Mouse (Mus musculus) spleen, postnatal 10 days (tissue): ENCODE data around the gene Hdac1.
"Not testable (repeated sequence)": the region's sequence is repeated elsewhere in the genome, so short reads cannot be mapped to it uniquely, and the experiment has no call there.

Experiments
- DNase-seq, 2 experiments: peaks; one replicate each; pipeline ENCODE4 v3.0.0; 2021 to 2022; ENCODE audit warnings: low spot score in 2 of 2

Gene Hdac1

GRCm38 (mm10) chr4:129558321-129558955, 15.9 kb upstream of the Hdac1 start:
- DNase-seq = peak; percentile 44 to 55

DNA sequence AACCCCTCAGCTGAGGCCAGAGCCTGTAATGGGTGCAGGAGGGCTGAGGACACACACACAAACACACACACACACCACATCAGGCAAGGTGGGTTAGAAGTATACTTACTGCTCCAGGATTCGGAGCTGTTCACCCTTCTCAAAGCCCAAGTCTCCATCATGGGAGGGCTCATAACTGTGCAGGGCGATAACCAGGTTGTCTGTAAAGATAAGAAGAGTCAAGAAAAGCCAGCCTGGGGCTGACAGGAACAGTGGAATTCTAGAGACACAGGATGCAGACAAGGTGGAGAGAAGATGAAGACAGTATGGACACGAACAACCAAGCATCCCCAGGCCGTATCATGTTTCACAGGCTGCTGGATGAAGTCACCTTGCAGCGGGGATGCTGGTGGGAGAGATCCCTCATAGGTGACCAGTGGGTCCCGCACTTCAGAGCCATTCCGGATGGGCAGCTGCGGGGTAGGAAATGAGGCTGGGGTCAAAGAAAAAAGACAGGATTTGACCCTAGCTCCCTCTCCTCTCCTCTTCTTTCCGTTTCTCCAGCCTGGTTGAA, 14.8 kb upstream of the Hdac1 start:
- DNase-seq = peak in 1 of 2 experiments; percentile 48

DNA sequence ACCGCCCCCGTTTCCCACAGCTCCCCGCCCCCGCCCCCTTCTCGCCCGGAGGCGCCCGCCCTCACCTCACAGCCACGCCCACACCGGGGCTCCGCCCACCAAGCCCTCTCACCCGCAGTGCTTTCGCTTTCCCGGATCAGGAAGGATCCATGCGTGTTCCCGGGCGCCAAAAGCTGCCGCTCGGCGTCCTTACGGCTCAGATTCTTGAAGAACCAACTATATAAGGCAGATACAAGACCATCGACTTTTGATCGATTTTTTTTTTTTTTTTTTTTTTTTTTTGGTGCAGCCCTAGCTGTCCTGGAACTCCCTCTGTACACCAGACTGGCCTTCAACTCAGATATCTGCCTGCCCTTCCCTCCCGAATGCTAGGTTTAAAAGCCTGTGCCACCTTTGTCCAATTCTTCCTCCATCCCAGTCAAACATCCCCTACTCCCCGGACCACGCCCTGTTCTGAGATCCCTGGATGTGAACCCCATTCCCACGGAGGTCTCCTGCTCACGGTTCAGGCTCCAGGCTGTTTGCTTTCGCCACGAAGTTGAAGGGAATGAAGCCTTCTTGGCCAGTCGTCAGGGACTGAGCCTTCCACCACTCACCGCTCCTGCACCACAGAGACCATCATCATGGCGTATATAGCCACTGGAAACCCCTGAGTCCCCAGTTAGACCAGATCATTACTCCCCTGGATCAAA, 14.2 kb upstream of the Hdac1 start:
- DNase-seq = peak; percentile 92 to 95

DNA sequence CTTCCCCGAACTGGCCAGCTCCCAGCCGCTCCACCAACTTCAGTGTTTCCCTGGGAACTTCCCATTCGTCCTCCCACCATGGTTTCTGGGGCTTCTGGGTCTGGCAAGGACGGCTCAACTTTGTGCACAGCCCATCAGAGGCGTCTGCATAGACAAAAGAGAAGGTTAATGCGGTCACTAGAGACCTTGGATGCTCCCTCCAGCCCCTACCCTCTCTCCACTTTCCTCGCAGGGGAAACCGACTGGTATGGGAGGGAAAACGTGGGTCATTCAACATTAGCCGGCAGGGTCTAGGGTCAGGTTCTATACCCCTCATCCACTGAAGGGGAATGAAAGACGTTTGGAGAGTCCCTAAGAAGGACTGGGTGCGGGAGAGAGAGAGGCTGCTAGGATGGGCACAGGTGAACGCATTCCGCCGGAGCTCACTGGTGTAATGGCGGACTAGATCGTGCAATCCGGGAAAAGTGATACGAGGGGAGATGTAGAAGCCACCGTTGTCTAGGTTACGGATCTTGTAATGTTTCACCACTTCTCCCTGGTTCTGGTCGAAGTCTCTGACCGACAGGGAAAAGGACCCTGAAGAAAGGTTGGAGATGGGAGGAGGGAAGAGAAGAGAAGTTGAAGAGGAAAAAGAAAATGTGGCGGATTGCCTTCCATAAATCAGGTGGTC, 13.5 kb upstream of the Hdac1 start:
- DNase-seq = peak; percentile 33 to 35

- DNase-seq = peak; percentile 66 to 79
Observed at GRCm38 (mm10) chr4:129555421-129555861, 12.9 kb upstream of the Hdac1 start.

GRCm38 (mm10) chr4:129554512-129554911, 12.0 kb upstream of the Hdac1 start:
- not testable (repeated sequence) for DNase-seq

- DNase-seq = no peak
Observed at GRCm38 (mm10) chr4:129550295-129550694, 7.8 kb upstream of the Hdac1 start.

- peak; percentile 60 to 78 for DNase-seq
Observed at GRCm38 (mm10) chr4:129549306-129549705, 6.8 kb upstream of the Hdac1 start.

DNA sequence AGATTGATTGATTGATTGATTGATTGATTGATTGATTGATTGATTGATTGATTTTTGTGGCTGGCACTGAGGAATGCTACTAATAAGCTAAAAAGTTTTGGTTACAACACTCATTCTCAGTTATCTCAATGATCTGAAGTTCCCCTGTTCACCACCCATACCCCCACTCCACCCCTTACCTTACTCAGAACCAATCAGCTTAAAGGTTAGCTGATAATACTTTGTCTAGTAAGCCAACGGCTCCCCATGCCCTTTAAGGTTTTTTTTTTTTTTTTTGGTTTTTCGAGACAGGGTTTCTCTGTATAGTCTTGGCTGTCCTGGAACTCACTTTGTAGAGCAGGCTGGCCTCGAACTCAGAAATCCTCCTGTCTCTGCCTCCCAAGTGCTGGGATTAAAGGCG, 5.1 kb upstream of the Hdac1 start:
- not testable (repeated sequence) for DNase-seq

GRCm38 (mm10) chr4:129544106-129544505, 1.6 kb upstream of the Hdac1 start:
- no peak for DNase-seq

DNA sequence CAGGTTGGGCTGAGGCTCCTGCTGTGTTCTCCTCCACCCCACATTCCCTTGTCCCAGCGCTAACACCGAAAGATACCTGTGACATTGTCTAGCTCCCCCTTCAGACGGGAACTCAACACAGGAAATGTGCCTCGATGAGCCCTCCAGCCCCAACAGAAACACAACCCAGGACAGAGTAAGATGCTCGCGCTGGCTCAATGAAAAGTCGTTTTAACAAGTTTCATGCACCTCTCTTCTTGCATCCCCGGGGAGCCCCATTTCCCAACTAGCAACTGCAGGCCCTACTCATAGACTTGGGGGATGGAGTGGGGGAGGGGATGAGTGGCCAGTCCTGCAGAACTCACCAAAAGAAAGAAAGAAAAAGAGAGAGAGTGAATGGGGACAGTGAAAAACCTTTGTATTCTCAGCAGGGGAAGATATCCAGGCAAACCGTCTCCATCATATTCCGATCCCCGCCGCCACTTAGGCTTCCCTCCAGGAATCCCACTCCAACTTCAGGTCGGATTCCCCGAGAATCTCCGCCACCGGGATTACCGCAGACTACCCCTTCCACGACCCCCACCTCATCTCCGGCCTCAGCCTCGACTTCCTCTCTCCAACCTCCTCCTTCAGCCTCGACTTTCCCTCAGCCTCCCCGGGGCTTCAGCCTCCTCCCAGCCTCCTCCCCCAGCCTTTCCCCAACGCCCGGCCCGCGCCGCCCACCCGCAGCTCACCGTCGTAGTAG, 483 bp downstream of the Hdac1 start:
- peak; percentile 48 to 55 for DNase-seq

DNA sequence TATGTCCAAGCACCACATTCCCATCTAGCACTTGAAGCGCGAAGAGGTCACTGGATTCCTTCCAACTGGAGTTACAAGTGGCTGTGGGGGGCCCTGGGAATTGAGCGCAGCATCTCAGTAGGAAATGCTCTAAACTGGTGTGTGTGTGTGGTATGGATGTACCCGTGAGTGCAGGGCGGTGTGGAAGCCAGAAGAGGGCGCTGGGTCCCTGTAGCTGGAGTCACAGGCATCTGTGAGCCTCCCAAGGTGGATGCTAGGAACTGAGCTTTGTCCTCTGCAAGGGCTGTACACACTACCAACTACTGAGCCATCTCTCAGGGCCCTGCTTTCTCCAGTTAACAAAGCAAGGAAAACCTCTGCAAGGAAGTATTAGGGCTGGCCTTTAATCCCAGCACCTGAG, 2.5 kb downstream of the Hdac1 start:
- DNase-seq = peak; percentile 32 to 77

- DNase-seq = not testable (repeated sequence)
Observed at GRCm38 (mm10) chr4:129528901-129529300, 13.6 kb downstream of the Hdac1 start.

DNA sequence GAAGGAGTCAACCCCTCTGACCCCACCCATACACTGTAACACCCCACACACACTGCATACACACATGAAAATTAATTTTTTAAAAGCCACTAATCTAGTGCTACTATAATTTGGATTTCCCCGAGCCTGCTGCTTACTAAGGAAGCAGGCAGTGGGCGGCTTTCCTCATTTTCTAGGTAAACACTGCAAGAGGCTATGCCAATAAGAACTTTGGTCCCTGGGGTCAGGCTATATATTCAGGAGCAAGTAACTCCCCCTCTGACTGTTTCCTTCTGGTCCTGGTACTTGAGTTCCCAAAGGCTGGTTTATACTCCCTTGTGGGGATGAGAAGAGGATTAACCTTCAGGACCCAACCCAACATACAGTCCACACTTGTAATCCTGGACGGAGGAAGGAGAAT, 16.6 kb downstream of the Hdac1 start:
- DNase-seq = no peak

GRCm38 (mm10) chr4:129525338-129525737, 17.2 kb downstream of the Hdac1 start:
- DNase-seq = no peak

DNA sequence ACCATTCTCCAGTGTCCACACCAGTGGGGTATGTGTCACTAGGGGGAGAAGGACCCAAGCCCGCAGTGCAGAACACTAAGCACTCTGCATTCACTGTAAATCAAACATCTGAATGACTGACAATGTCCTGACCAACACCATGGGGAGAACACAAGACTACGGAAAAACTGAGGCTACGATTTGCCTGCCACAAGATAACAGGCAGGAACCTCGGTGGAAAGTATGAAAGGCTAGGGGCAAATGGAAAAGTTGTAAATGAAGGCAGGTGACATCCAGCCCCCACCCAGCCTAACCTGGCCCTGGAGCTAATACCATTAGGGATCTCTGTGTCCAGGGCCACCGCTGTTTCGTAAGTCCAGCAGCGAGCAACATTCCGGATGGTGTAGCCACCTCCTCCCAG, 24.0 kb downstream of the Hdac1 start:
- no peak for DNase-seq

DNA sequence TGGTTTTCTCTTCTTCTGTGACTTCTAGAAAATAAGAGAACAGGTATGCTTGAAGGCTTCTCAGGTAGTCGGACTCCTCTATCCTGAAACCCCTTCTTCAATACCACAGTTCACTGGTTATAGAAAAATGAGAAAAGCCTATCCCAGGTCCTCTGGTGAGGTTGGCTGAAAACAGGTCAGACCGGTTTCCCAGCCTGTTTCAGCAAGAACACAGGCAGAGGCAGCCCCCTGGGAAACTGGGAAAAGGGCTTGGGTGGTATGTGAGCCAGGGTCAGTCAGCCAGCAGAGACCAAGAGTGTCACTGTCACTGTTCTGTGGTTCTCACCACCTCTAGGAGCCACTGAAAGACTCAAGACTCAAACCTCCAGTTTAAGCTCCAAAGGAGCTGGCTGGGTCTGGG, 25.6 kb downstream of the Hdac1 start:
- DNase-seq = no peak

DNA sequence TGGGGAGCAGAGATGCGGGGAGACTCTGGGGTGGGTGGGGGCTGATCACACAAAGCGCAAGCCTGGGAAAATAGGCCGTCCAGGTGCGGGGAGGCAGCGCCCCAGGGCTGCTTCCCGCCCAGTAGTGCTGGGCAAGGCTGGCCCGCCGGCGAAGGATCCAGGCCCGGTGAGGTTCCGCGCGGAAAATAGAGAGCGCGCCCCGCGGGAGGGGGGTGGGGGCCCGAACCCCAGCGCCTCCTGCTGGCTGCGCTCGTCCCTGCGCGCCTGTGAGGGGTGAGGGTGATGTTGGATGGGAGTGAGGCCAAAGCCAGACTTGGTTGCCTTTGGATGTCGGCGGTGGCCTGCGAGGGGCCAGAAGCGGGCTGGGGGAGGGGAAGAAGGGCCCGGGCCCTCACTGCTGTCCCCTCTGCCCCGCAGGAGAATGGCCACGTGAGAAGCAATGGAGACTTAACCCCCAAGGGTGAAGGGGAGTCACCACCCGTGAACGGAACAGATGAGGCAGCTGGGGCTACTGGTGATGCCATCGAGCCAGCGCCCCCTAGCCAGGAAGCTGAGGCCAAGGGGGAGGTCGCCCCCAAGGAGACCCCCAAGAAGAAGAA, 28.1 kb downstream of the Hdac1 start:
- DNase-seq = peak; percentile 73 to 83

DNA sequence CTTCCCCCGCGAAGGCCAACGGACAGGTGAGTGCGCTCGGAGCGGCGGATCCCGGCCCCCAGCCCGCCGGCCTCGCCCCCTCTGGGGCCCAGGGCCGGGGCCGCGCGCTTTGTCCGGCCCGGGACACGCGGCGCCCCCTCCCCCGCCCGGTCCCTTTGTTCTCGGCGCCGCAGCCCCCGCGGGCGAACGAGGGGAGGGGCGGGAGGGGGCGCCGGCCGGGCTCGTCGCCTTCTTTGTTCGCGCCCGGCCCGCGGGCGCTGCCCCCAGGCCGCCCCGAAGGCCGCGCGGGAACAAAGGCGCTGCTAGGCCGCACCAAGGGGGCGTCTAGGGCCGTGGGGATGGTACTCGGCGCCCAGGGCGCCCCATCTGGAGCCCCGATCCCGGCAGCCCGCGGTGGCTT, 28.6 kb downstream of the Hdac1 start:
- no peak for DNase-seq

DNA sequence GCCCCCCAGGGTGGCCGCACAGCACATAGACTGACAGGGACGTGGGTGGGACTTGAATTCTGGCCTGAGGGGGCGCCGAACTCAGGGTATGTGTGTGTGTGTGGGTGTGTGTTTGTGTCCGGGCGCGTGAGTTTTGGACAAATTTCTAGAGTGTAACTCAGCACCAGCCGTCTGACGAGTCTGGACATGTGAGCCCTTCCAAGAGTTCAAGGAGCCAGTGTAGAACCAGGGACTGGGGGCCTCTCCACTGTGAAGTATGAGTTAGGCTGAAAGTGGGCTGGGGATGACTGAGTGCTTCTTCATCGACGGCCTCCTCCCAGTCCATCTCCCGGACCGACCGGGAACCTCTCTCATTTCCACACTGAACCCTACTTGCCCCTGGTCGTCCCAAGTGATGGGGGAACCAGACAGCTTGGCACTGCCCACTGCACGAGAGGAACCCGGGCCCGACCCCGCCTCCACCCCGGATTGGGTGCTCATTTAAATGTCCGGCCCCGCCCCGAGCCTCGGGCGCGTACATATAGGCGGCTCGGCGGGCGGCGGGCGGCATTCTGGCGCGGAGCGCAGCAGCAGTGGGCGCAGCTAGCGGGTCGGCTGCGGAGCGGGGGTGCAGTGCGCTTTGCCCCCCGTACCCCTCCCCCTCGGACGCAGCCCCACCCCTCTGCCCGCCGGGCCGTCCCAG, 29.3 kb downstream of the Hdac1 start, which contains the start of gene Marcksl1:
TSS of gene Marcksl1 (plus strand) at position 496 of the 682 bp plus-strand sequence.
- peak; percentile 82 to 92 for DNase-seq
